Mouse (Mus musculus) right cerebral cortex, postnatal 36 days (tissue): Measurements from ENCODE around the gene Grap.
"Not testable (repeated sequence)": the region's sequence is repeated elsewhere in the genome, so short reads cannot be mapped to it uniquely, and the experiment has no call there.

Experiments used
- DNase-seq, 2 experiments: peaks; one replicate each; pipeline ENCODE4 v3.0.0; 2022; ENCODE audit warnings: low spot score in 2 of 2, mixed read lengths in 1 of 2

The Grap gene

DNA sequence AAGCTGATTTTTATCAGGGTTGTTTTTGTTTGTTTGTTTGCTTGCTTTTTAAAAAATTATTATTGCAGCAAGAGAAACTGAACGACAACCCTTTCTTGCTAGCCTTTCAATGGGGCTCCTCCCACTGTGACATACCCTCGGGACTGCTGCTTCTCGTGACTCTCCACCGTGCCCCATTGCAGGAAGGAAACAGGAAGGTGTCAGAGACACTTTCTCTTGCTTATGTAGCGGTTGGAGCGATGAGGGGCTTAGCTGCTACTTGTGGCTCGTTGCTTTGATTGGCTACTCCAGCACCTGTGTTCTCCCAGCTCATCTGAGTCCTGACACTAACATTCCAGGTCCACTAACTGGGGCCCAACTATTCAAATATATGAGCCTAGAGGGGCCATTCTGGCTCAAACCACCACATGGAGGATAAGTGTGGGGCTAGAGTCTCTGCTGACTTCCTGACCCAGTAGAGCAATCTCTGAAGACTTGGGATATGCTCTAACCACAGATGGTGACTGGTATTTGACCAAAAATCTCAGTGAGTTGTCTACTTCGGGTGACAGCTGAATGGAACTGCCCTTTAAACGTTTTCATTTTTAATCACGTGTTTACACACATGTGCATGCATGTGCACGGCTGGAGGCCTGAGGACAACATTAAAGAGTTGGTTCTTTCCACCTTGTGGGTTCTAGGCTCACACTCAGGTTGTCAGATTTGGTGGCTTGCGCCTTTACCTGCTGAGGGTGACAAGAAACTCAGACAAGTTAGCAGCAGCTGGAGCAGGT, 14.1 kb upstream of the Grap start:
- DNase-seq = no peak

DNA sequence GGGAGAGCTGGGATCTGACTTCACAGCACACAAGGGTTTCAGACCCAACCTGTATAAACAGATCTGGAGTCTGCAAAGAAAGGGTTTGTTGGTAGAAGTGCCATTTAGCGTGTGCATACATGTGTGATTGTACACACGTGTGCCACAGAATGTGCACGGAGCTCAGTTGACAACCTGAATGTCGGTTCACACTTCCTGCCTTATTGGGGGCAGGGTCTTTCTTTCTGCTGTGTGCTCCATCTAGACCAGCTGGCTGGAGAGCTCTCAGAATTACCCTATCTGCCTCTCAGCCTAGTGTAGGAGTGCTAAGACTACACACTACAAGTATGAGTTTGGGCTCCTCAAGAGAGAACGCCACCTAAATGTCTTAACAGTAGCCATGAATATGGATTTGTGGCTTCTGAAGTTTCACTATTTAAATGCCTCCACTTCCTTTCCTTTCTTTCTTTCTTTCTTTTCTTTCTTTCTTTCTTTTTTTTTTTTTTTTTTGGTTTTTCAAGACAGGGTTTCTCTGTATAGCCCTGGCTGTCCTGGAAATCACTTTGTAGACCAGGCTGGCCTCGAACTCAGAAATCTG, 13.4 kb upstream of the Grap start:
- no peak for DNase-seq

- DNase-seq = not testable (repeated sequence)
Observed at GRCm38 (mm10) chr11:61640585-61640984, 12.5 kb upstream of the Grap start.

GRCm38 (mm10) chr11:61642106-61642505, 11.0 kb upstream of the Grap start:
- DNase-seq = no peak

- no peak for DNase-seq
Observed at GRCm38 (mm10) chr11:61643184-61643961, 9.7 kb upstream of the Grap start.

- DNase-seq = peak; percentile 51 to 64
Observed at GRCm38 (mm10) chr11:61644576-61645326, 8.3 kb upstream of the Grap start.

- no peak for DNase-seq
Observed at GRCm38 (mm10) chr11:61645357-61645857, 7.7 kb upstream of the Grap start.

DNA sequence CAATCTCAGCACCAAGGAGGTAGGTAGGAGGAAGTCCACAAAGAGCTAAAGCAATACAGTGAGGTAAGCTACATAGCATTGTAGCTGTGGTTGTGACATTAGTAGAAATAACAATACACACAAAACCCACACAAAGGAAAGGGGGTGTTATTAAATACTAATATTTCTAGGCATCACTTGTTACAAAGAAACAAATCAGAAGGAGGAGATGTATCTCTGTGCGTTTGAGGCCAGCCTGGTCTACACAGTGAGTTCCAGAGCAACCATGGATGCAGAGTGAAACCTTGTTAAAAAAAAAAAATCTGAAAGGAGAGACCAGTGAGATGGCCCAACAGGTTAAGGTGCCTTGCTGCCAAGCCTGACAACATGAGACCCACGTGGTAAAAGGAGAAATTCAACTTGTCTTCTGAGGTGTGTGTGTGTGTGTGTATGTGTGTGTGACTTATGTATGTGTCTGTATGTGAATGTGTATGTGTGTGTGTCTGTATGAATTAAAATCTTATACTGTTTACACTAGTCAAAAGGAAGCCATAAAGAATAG, 6.5 kb upstream of the Grap start:
- DNase-seq = no peak

DNA sequence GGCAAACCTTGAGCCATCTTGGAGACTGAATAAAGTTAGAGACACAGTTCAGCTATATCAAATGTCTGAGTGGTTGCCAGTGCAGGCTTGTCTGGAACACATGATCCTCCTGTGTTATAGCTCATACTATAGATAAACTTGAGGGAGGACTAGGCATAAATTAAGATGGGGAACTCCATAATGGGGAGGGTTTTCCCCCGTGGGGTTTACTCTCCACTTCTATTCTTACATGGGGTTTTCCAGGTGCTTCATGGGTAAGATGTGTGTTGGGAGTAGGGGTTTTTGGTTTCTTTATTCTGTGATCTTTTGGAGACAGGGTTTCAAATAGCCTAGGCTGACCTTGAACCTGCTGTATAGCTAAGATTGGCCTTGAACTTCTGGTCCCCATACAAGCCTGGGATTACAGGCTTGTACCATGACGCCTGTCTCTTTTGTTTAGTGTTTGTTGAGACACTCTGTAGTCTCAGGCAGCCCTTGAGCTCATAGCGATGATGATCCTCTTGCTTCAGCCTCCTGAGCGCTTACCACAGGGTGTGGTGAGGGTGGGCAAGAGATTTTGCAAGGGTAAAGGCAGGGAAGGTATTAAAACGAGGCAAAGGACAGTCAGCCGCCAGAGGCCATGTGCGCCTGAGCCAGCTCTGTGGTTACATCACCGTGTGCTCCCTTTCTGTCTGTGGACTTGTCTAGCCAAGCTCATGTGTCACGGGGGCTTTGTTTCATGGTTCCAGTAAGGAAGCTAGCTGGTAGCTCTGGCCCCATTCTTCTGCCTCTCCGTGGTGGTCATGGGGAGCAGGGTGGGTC, 5.8 kb upstream of the Grap start:
- no peak for DNase-seq

- no peak for DNase-seq
Observed at GRCm38 (mm10) chr11:61647956-61648748, 4.9 kb upstream of the Grap start.

DNA sequence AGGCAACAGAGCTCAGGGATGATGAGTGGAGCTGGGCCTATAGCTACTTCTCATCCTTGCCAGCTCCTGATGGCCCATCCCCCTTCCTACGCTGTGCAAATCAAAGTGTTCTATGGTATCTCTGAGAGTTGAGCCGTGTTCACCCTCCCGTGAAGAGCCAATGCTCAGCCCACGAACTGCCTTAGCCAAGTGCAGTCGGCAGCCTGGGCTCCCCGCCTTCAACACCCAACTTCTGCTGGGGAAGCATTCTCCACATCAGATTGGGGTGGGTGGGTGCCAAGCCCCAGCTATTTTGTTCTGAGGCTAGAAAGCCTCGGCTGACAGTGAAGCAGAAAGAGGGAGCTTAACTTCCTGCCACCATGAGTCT, 4.3 kb upstream of the Grap start:
- peak; percentile 65 to 77 for DNase-seq

DNA sequence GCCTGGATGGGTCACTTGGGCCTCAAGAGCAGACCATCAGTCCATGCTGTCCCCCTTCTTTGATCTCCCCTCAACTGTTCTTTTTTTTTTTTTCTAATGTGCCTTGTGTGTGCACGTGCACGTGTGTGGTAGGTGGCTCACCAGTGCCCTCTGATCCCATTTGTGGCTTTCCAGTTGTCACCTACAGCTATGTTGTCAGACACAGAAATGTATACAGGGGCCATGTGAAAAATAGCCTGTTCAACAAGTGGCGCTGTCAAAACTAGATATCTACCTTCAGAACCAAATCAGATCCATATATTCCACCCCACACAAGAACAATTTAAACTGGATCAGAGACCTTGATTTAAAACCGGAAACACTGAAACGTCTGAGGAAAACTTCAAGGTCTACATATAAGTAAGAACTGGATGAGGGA, 3.9 kb upstream of the Grap start:
- DNase-seq = no peak

GRCm38 (mm10) chr11:61649626-61650025, 3.4 kb upstream of the Grap start:
- no peak for DNase-seq

- DNase-seq = no peak
Observed at GRCm38 (mm10) chr11:61650470-61651265, 2.4 kb upstream of the Grap start.

- DNase-seq = no peak
Observed at GRCm38 (mm10) chr11:61652216-61652615, 849 bp upstream of the Grap start.

DNA sequence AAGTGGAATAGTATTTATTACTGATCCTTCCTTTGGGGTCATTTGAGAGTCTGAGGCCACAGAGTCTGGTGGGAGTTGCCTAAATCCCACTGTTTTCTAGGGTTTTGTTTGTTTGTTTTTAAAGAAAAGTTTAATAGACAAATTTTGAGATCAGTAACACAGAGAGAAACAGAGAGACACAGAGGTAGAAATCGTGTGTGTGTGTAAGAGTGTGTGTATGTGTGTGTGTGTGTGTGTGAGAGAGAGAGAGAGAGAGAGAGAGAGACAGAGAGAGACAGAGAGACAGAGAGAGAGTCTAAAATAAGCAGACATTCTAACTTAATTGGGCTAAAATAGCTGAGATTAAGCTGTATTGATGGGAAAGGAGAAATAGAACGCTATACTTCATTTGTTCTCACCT, 503 bp downstream of the Grap start:
- no peak for DNase-seq

DNA sequence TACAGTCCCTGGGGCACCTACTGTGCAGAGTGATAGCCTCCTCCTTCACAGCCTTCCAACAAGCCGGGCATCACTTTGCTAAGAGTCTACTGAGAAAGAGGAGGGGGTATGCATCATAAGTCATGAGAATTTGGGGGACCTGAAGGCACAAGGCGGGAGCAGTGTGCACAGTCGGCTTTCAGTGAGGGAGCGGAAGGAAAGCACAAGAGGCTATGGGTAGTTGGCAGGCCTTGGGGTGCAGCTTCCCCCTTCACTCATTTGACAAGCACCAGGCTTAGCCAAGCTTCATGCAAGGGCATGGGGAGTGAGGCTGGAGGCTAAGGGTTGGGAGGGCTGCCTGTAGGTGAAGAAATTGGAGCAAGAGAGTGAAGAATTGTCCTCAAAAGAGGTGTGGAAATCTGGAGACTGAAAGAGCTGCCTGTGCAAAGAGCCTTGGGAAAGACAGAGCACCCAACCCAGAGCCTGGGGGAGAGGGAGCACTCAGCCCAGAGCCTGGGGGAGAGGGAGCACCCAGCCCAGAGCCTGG, 1.8 kb downstream of the Grap start:
- DNase-seq = no peak

- no peak for DNase-seq
Observed at GRCm38 (mm10) chr11:61655649-61656048, 2.6 kb downstream of the Grap start.
